Mouse (Mus musculus) adrenal gland, postnatal 10 days (tissue): ENCODE measurements around the gene Smarca4. TPM values are rescaled to one million over a fixed set of nuclear protein-coding genes. Genes with fewer than 3 reads are reported as not detected.
"Not testable (repeated sequence)": the region's sequence is repeated elsewhere in the genome, so short reads cannot be mapped to it uniquely, and the experiment has no call there.

ENCODE experiments used
- DNase-seq: peaks from one replicate; pipeline ENCODE4 v3.0.0; 2021; ENCODE audit warnings: mixed read lengths
- long read RNA-seq, 2 experiments: library from polyadenylated mRNA; stranded (forward); transcript quantifications; one replicate each; pipeline ENCODE4 v2.0.0; 2021
- total RNA-seq, 2 experiments: library from RNA; stranded (reverse); gene quantifications; 2 replicates each; pipeline ENCODE4 v1.2.3; 2021

Gene Smarca4
- total RNA-seq, result 10 to 100 TPM; 58.7 to 64.8 TPM
- long read RNA-seq, experiment 1, partial matches to known transcripts, result 70 of 73 reads
- long read RNA-seq, experiment 1, other reads (novel, unspliced or antisense), result 3 of 73 reads
- long read RNA-seq, experiment 2, full-length matches to known transcripts, result 5 of 41 reads
- long read RNA-seq, experiment 2, partial matches to known transcripts, result 30 of 41 reads
- long read RNA-seq, experiment 2, other reads (novel, unspliced or antisense), result 6 of 41 reads

- DNase-seq, result peak; percentile 100
Observed at GRCm38 (mm10) chr9:21615617-21616231, at the start of gene Smarca4. TSS of gene Smarca4 (plus strand) at chr9:21616169.

DNA sequence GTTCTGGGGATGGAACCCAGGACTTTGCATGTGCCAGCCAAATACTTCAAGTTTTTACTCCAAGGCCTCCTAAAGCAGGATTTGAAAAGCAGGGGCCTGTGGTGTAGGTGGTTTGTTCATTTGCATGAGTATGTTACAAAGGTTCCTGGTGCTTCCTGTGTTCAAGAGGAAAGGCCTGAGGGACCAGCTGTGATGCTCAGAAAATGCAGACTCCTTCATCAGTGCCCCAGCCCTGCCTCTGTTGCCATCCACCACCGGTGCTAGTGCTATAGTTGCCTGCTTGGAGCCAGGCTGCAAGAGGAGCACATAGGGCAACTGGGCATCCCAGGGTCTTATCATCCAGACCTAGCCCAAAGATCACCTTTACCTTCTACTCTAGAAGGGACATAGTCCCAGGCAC is 49.4 kb upstream of the Smarca4 start:
- DNase-seq, result no peak

- DNase-seq, result no peak
Observed at GRCm38 (mm10) chr9:21567051-21567450, 48.9 kb upstream of the Smarca4 start.

DNA sequence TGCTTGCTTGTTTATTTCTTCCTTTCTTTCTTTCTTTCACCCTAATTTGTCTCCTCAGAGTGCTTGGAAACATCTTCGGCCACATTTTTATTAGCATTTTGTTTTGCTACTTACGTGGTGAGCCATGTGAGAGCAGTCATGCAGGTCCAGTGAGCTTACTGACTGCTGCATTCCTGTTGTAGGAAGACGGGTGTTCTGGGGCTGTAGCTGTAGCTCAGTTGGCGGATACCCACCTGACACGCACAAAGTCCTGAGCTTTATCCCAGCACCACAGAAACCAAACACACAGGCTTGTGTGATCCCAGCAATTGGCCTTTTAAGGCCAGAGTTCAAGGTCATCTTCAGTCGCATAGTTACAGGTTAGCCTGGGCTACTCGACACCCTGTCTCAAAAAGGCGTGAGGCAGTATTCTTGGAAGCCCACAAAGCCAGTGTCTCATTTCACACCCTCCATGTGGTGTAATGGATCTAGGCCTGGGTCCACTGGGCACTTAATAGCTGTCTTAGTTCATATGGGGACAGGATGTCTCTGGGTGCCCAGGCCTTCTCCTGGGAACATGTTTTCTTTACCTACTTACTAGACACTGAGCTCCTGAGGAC is 47.2 kb upstream of the Smarca4 start:
- no peak for DNase-seq

GRCm38 (mm10) chr9:21574012-21574801 is 41.8 kb upstream of the Smarca4 start:
- no peak for DNase-seq

GRCm38 (mm10) chr9:21575253-21575652 is 40.7 kb upstream of the Smarca4 start:
- DNase-seq, result no peak

GRCm38 (mm10) chr9:21576286-21576685 is 39.7 kb upstream of the Smarca4 start:
- DNase-seq, result no peak

- no peak for DNase-seq
Observed at GRCm38 (mm10) chr9:21578226-21578625, 37.7 kb upstream of the Smarca4 start.

- DNase-seq, result no peak
Observed at GRCm38 (mm10) chr9:21585401-21585800, 30.6 kb upstream of the Smarca4 start.

GRCm38 (mm10) chr9:21587678-21588349 is 28.2 kb upstream of the Smarca4 start:
- DNase-seq, result no peak

GRCm38 (mm10) chr9:21588350-21588749 is 27.6 kb upstream of the Smarca4 start:
- DNase-seq, result no peak

DNA sequence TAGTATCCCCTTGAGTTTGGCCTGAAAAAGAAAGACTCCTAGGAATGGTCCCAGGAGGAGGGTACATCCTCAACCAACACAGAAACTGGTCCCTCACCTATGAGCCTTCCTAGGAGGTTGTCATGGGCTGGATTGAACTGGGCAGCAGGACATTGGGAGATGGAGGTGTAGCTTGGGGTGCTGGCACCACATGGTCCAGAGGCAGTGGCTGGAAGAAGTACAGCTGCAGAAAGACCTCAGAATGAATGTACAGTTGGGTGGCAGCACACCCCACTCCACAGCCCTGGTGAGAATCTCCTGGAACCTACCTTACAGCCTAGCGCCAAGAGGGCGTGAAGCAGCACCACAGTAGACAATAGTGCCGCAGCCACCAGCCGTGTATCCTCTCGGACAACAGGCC is 26.4 kb upstream of the Smarca4 start:
- DNase-seq, result no peak

DNA sequence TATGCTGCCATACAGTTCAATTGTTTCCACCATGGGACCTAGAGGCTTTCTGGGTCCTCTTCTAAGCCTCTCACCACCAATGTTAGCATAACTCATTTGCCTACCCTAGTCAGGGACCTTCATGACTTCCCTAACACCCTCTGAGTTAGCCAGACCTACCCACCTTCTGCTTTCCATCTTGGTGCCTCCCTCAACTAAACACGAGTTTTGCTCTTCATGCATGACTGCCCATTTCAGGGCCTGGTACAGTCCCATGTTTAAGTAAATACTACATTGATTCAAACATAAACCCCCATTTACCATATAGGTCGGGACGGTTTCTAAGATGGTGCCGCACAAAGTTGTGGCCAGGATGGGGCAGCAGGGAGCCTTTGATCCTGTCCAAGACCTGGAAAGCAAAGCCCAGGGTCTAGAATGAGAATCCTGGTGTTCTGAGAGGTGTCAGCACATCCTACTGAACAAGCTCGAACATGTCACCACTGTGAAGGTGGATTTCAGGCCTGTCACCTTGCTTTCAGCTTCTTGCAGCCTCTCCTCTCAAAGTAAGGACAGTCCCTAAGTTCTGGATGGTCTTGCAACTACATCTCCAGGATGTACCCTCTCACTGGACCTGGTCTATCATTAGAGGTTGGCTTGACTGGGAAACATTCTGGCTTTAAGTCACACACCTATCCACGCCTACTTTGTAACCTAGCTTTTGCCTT is 24.7 kb upstream of the Smarca4 start:
- DNase-seq, result no peak

GRCm38 (mm10) chr9:21591831-21592702 is 23.9 kb upstream of the Smarca4 start:
- no peak for DNase-seq

- DNase-seq, result peak; percentile 91
Observed at GRCm38 (mm10) chr9:21592703-21593121, 23.3 kb upstream of the Smarca4 start, which contains the start of the genes Timm29 and Yipf2. TSS of gene Timm29 (plus strand) at chr9:21592722. TSS of gene Yipf2 (minus strand) at chr9:21592828.

- DNase-seq, result peak; percentile 74
Observed at GRCm38 (mm10) chr9:21593122-21593721, 22.7 kb upstream of the Smarca4 start.

GRCm38 (mm10) chr9:21594350-21594749 is 21.6 kb upstream of the Smarca4 start:
- DNase-seq, result not testable (repeated sequence)

DNA sequence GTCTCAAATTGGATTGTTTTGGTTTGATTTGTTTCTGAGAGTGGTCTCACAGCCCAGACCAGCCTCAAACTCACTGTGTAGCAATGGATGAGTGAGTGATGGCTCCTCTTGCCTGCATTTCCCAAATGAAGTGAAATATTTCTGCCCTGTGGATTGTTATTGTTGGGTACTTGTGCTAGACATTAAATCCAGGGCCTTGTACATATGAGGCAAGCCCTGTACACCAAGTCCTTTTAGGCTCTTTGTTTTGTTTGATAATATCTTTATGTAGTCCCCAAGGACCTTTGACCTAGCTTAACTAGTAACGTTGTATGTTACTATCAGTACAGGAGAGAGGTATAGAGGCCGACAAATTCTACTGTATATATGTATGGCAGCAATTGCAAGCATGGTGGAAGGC is 21.1 kb upstream of the Smarca4 start:
- no peak for DNase-seq

DNA sequence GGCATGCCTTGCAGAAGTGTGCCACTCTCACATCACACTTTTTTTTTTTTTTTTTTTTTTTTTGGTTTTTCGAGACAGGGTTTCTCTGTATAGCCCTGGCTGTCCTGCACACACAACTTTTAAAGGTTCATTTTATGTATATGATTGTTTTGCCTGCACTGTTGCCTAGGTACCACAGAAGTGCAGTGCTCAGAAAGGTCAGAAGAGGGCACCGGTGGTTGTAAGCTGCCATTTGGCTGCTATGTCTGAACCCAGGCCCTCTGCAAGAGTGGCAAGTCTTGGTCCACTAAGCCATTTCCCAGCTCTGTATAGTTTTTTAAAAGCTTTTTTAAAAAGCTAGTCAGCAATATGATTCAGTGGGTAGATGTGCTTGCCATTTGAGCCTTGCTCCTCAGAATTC is 17.8 kb upstream of the Smarca4 start:
- no peak for DNase-seq

DNA sequence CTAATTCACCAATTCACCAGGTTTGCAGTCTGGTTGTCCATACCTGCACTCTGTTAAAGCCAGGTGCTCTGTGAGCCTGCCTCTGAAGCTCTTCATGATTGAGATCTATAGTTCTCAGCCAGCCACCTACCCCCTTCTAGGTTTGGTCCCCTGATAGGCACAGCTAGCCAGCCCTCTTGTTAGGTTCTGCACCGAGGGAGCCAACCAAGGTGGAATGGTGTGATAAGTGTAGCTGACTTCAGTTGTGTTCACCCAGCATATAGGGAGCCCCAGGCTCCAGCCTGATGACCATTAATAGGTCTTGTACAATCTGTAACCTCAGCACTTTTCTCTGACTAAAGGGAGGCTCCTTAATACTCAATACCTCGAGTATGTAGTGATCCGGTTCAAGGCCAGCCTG is 15.8 kb upstream of the Smarca4 start:
- no peak for DNase-seq
